Mouse (Mus musculus): ENCODE data around the gene Lrrc36.

The Lrrc36 gene

DNA sequence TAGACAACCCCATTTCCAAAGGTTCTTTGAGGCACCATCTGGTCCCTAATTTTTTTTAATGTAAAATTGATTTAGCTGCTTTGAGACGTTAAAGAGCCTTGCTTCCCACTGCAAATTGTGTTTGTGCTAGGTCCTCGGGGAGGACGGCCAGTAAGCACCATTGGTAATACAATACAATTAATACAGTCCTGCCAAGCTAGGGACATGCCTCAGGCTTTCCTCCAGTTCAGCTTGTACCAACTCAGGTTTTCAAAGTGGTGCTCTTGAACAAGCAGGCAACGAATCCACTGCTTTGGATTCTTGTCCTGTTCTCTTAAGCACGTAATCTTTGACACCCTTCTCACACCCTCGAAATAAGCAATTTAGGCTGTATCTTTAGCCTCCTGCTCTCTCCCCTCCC, 19.6 kb downstream of the Lrrc36 start:
- no peak for DNase-seq (ENCODE audit: low spot score)

DNA sequence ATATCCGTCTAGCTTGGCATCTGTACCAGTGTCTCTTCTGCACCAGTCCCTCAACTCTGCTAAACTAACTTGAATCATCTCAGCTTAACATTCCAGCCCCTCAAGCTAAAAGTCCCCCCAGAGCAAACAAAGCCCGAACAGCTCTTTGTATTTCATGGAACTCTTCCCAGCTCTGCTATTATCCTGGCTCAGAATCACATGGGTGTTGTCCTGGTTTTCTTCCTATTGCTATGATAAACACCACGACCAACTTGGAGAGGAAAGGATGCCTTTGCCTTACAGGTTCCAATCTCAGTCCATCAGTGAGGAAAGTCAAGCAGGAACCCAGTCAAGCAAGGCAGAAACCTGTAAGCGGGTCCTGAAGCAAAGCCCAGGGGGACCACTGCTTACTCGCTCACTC, 20.1 kb downstream of the Lrrc36 start:
- DNase-seq (ENCODE audit: low spot score), result no peak

DNA sequence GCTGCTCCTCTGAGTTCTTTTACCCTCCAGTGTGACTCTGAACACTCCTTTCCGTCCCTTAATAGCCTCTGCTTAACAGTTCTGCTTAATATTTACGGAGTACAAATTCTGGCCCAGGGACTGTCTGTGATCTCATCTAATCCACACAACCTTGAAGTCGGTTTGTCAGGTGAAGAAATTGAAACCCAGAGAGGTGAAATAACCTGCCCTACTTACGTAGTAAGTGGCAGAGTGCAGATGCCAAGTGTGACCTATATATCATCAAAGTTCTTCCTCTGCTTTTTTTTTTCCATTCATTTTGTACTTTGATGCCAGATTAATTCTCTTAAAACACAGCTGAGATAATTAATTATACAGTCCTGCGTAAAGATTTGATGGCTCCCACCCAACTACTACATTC, 20.8 kb downstream of the Lrrc36 start:
- DNase-seq (ENCODE audit: low spot score), result no peak

DNA sequence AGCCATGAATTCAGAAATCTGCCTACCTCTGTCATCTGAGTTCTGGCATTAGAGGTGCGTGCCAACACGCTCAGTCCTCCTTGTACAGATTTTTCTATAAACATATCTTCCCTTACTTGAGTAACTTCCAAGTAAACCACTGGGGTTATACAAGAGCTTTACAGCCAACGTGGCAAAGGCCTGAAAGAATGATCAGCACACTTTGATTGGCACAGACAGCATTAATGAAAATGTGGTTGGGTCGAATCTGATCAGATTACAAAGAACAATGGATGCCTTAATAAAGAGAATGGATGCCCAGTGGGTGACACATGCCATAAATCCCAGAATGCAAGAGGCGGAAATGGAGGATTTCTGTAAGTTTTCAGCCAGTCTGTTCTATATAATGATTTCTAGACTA, 22.8 kb downstream of the Lrrc36 start:
- DNase-seq (ENCODE audit: low spot score), result no peak

GRCm38 (mm10) chr8:105437078-105437748, 23.8 kb downstream of the Lrrc36 start:
- DNase-seq (ENCODE audit: low spot score), result no peak

DNA sequence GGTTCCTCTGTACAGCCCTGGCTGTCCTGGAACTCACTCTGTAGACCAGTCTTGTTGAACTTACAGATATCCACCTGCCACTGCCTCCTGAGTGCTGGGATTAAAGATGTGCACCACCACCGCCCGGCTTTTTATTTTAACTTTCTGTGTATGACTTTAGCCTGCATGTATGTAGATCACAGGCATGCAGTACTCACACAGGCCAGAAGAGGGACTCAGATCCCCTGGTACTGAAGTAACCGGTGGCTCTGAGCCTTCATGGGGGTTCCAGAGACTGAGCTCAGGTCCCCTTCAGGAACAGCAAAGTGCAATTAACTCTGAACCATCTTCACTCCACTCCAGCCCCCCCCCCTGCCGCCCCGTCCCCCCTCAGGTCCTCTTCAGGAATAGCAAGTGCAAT, 25.5 kb downstream of the Lrrc36 start:
- DNase-seq (ENCODE audit: low spot score), result no peak

DNA sequence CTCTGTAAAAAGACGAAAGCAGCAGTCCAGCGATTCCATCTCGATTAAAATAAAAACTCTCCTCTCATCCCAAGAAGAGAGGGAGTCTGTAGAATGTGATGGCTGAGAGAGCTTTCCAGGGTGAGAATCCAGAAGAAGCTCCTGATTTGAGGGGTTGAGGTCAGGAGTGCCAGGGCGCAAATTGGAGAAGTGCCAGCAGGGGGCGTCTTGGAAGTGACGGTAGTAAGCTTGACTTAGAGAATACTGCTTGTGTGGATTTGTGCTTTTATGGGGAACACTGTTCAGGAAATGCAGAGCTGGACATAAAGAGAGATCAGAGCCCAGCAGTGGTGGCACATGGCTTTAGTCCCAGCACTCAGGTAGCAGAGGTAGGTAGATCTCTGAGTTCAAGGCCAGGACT, 28.1 kb downstream of the Lrrc36 start:
- no peak for DNase-seq (ENCODE audit: low spot score)

DNA sequence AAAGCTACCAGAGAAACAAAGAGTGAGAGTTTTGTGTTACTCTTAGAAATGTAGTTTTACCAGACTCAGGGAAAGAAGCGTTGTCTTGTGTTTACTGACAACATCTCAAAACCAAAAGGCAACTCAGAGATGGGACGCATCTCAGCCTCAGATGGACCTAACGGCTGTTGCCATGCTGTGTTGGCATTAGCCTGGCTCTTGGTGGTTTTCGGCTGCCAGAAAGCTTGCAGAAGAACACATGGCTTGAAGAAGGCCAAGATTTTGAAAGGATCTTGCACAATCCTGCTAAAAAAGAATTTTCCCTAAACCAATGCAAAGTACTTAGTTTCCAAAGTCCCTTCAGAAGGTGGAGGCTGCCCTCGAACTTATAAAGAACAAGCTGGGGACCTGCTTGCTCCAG, 29.3 kb downstream of the Lrrc36 start:
- DNase-seq (ENCODE audit: low spot score), result no peak

- no peak for DNase-seq (ENCODE audit: low spot score)
Measured at GRCm38 (mm10) chr8:105445296-105446126, 32.1 kb downstream of the Lrrc36 start.

- no peak for DNase-seq (ENCODE audit: low spot score)
Measured at GRCm38 (mm10) chr8:105446127-105446552, 32.8 kb downstream of the Lrrc36 start.

- DNase-seq (ENCODE audit: low spot score), result no peak
Measured at GRCm38 (mm10) chr8:105448188-105448587, 34.8 kb downstream of the Lrrc36 start.

GRCm38 (mm10) chr8:105448596-105448995, 35.2 kb downstream of the Lrrc36 start:
- no peak for DNase-seq (ENCODE audit: low spot score)

DNA sequence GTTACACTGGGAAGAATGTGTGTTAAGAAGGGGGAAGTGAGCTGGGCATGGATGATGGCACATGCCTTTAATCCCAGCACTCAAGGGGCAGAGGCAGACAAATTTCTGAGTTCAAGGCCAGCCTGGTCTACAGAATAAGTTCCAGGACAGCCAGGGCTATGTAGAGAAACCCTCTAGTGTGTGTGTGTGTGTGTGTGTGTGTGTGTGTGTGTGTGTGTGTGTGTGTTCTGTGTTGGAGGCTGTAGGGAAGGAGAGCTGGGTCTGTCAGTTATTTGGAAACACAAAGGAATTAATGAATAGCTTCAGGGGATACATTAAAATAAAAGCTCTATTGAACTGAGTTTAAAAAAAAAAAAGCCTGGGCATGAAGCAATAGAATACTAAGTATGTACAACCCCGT, 37.6 kb downstream of the Lrrc36 start:
- DNase-seq (ENCODE audit: low spot score), result no peak

GRCm38 (mm10) chr8:105451903-105452603, 38.7 kb downstream of the Lrrc36 start:
- DNase-seq (ENCODE audit: low spot score), result no peak

GRCm38 (mm10) chr8:105453296-105453695, 39.9 kb downstream of the Lrrc36 start:
- no peak for DNase-seq (ENCODE audit: low spot score)

DNA sequence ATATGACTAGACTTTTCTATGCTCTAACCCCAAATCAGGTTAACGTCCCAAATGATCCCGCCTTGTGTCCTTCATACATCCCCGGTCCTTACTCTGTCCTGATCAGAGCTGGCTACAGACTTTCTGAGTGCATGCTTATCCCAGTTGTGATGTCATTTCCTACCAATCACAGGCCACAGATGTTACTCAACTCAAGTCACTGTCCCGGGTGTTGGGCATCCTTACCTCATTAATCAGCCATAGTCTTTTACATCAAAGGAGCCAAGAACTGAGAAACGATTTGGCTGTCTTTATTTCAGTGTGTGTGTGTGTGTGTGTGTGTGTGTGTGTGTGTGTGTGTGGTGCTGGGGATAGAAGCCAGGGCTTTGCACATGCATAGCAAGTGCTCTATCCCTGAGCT, 40.7 kb downstream of the Lrrc36 start:
- DNase-seq (ENCODE audit: low spot score), result no peak

DNA sequence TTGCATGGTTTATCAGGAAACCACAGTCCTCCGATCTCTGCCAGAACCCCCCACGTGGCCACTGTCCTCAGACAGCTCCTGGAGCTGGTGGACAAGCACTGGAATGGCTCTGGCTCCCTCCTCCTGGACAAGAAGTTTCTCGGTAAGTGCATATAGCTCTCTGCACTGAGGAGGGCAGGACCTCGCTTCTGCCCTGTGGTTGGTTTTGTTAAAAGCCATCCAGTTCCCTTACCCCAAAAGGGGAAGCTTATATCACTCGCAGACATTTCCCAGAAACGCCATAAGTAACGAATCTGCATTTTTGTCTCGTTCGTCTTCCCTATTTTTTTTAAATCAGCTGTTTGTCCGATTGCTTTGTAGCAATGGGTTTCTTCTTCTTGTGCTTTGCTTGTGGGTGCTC, 41.8 kb downstream of the Lrrc36 start:
- DNase-seq (ENCODE audit: low spot score), result no peak

DNA sequence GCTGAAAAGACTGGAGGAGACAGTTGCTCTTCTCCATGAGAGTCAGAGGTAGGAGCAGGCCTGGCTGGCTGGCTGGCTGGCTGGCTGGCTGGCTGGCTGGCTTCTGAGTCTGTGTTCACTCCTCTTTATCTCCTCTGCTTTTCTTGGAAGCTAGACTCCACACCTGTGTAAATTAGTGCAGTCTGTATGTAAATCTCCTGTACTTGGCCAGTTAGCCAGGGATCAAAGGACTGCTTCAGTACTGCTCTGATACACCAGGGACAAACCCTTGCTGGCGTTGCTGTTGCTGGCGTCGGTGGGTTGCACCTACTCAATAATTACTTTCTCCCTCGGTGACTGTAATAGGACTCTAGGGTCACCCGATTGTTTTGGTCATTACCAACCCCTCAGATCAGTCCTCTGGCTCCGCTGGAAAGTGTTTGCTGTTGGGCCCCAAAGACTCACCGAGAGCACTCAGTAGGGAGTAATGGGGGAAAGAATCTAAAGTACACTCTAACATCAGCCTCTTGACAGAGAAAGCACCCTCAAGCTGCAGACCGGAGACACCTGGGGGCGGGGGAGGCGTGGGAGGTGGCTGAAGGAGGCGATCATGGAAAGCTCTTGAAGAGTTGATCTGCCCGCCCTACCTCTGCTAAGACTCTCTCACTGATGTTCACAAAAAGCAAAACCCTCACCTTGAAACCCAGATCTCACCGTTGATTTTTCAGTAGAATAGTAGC, 47.9 kb downstream of the Lrrc36 start:
- no peak for DNase-seq (ENCODE audit: low spot score)

- no peak for DNase-seq (ENCODE audit: low spot score)
Measured at GRCm38 (mm10) chr8:105464595-105464994, 51.2 kb downstream of the Lrrc36 start.

GRCm38 (mm10) chr8:105466246-105466645, 52.9 kb downstream of the Lrrc36 start:
- DNase-seq (ENCODE audit: low spot score), result no peak

DNA sequence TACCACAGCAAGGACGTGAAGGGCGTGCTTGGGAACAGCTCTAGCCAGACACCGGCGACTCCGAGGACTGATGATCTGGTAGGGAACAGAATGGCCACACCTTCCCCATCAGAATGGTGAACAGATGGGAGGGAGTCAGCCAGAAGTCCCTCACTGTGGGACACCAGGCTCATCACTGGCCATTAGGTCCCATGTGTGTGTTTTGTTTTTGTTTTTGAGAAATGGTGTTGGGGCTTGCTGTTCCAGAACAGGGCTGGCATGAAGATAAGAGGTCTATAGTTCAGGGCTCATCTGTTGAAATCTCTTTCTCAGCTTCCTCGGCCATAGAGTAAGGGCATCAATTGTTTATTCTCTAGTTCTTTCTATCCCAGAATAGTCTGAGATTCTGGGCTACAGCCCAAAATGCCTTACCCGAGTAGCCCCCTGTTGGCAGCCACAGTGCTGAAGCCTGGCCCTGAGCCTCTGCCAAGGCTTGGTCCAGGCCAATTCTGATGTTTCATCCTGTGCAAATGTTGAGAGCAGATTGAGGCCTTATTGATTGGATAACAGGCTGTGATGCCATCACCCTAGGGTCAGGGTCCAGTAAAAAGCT, 53.4 kb downstream of the Lrrc36 start:
- no peak for DNase-seq (ENCODE audit: low spot score)

DNA sequence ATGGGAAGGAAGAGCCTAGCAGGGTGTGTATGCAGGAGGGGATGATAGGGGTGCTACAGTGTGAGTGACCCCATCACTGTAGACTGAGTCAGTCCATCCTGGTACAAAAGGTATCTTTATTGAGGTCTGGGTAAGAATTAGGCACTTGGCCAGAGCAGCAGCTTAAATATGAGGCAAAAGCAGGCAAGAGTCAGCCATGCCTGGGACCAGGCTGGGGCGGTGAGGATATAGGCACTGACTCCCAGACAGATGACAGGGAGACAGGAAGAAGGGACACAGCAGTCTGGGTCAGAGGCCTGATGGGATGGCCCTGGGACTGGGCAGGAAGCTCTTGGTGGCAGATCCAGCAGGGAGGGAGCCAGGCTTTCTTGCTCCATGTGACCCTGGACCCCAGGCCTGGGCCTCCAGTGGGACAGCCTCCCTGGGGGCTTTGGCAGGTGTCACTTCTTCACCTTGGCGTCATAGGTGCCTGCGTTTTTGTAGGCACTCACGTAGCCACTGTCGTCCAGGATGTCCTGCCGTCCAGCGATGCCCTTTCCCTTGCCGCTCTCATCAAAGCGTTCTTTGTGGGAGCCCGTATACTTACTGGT, 54.1 kb downstream of the Lrrc36 start:
- no peak for DNase-seq (ENCODE audit: low spot score)

All from urinary bladder, postnatal 10 days (tissue).